8 mouse cellular contexts compared by ENCODE assay signal in genomic region chr16:92301412-92301806, GRCm38 (mm10). TPM values are rescaled to one million over a fixed set of nuclear protein-coding genes. Genes with fewer than 3 reads are reported as not detected.
A peak's percentile ranks its signal among the peaks of the same experiment; 100 is the strongest.
DNase-seq lines count a peak whose midpoint lies in the region; ATAC-seq and TF ChIP-seq lines count a peak whose summit lies in the region.

No protein-coding gene starts in this region.

- no peak for TF ChIP-seq CTCF in midbrain, postnatal 0 days (IDR thresholded peaks at IDR 0.05)

- peak overlapping the region; percentile 73 for H3K4me3 ChIP-seq in limb, embryonic 13.5 days
- peak overlapping the region; percentile 67 for H3K4me3 ChIP-seq in midbrain, postnatal 0 days (ENCODE audit: low read depth, low read length)

- H3K9ac ChIP-seq in limb, embryonic 13.5 days: peak overlapping the region; percentile 82
- peak overlapping the region; percentile 72 for H3K9ac ChIP-seq in midbrain, postnatal 0 days (replicated peaks; ENCODE audit: low read length, poor library complexity, severe bottlenecking)

- H3K4me1 ChIP-seq in limb, embryonic 13.5 days: peaks cover 28% of the 10 kb centered on the region
- peaks cover 10% of the 10 kb centered on the region; the same call in 1 of the 2 replicates for H3K4me1 ChIP-seq in midbrain, postnatal 0 days (ENCODE audit: insufficient read depth, low read length)

- DNase-seq in embryo, embryonic 10 days (ENCODE audit: low spot score): peak; percentile 27
- no peak for DNase-seq in embryo, embryonic 9.5 days (ENCODE audit: extremely low spot score)
- peak; percentile 35 for DNase-seq in thymus, postnatal 14 days
- DNase-seq in thymus, postnatal 4 days: no peak
- peak; percentile 26 for DNase-seq in gastrocnemius, postnatal 14 days
- no peak for DNase-seq in midbrain, postnatal 0 days (ENCODE audit: low spot score)
- no peak for DNase-seq in left cerebral cortex, adult 9 months (ENCODE audit: low spot score in 2 of 2)

- H3K4me2 ChIP-seq in limb, embryonic 13.5 days (replicated peaks): peak overlapping the region; percentile 81
- H3K4me2 ChIP-seq in midbrain, postnatal 0 days (ENCODE audit: low read depth, low read length, poor library complexity, severe bottlenecking): peak overlapping the region; percentile 78

- H3K27me3 ChIP-seq in limb, embryonic 13.5 days: no peaks in the 10 kb centered on the region
- no peaks in the 10 kb centered on the region for H3K27me3 ChIP-seq in midbrain, postnatal 0 days (ENCODE audit: insufficient read depth, low read length)

- ATAC-seq in limb, embryonic 13.5 days (ENCODE audit: low FRiP score, low read depth): peak; percentile 72; the same call in 1 of the 2 replicates
- peak; percentile 55 for ATAC-seq in midbrain, postnatal 0 days (ENCODE audit: low FRiP score)

- under 1% methylated on average over 12 of the region's 12 CpGs for WGBS in limb, embryonic 13.5 days
- WGBS in midbrain, postnatal 0 days: under 1% methylated on average over 12 of the region's 12 CpGs

- peak overlapping the region; percentile 74 for H3K27ac ChIP-seq in limb, embryonic 13.5 days
- peak overlapping the region; percentile 80 for H3K27ac ChIP-seq in midbrain, postnatal 0 days (ENCODE audit: low read depth, low read length)

- no peaks in the 10 kb centered on the region for H3K9me3 ChIP-seq in limb, embryonic 13.5 days
- H3K9me3 ChIP-seq in midbrain, postnatal 0 days (ENCODE audit: low read length): no peaks in the 10 kb centered on the region

- intact Hi-C loops in gastrocnemius, postnatal 14 days (cut with DNase I; ENCODE audit: low total_unique reads): no loop called here

- H3K36me3 ChIP-seq in limb, embryonic 13.5 days: peaks cover 12% of the 10 kb centered on the region
- peaks cover 11% of the 10 kb centered on the region; the same call in 1 of the 2 replicates for H3K36me3 ChIP-seq in midbrain, postnatal 0 days (ENCODE audit: insufficient read depth, low read length)

RNA-seq across cellular contexts. Expression of gene Smim11, which starts 0.3 kb away (rescaled TPM):
- 10 to 100 TPM; 52.0 to 65.5 TPM for total RNA-seq in gastrocnemius, postnatal 14 days (2021)
- 144 and 145 TPM in 2 replicates for polyA plus RNA-seq in limb, embryonic 13.5 days (2015; fragmentation: Nextera tagmentation; extraction: Ambion mirVana)
- 6.8 and 30.2 TPM in 2 replicates for total RNA-seq in midbrain, postnatal 0 days (2014; rRNA removed)
- 41.6 and 44.9 TPM in 2 replicates for polyA plus RNA-seq in midbrain, postnatal 0 days (2015; fragmentation: Nextera tagmentation; extraction: Ambion mirVana)

RNA-seq across cellular contexts. Expression of gene Kcne2, which starts 9.2 kb away (rescaled TPM):
- not detected for total RNA-seq in gastrocnemius, postnatal 14 days (2021)
- 0.09 and 0.14 TPM in 2 replicates for polyA plus RNA-seq in limb, embryonic 13.5 days (2015; fragmentation: Nextera tagmentation; extraction: Ambion mirVana)
- total RNA-seq in midbrain, postnatal 0 days (2014; rRNA removed): 1.2 and 2.0 TPM in 2 replicates
- polyA plus RNA-seq in midbrain, postnatal 0 days (2015; fragmentation: Nextera tagmentation; extraction: Ambion mirVana): 0.58 and 0.90 TPM in 2 replicates

RNA-seq across cellular contexts. Expression of gene Fam243, which starts 19.8 kb away (rescaled TPM):
- not detected for total RNA-seq in gastrocnemius, postnatal 14 days (2021)
- polyA plus RNA-seq in limb, embryonic 13.5 days (2015; fragmentation: Nextera tagmentation; extraction: Ambion mirVana): not detected in 2 replicates
- total RNA-seq in midbrain, postnatal 0 days (2014; rRNA removed): not detected in 2 replicates
- not detected in 2 replicates for polyA plus RNA-seq in midbrain, postnatal 0 days (2015; fragmentation: Nextera tagmentation; extraction: Ambion mirVana)

RNA-seq across cellular contexts. Expression of gene Kcne1, which starts 57.9 kb away (rescaled TPM):
- total RNA-seq in gastrocnemius, postnatal 14 days (2021): not detected
- 0.17 and 0.22 TPM in 2 replicates for polyA plus RNA-seq in limb, embryonic 13.5 days (2015; fragmentation: Nextera tagmentation; extraction: Ambion mirVana)
- total RNA-seq in midbrain, postnatal 0 days (2014; rRNA removed): 1.7 TPM in 1 of 2 replicates, not detected in the other
- 0.40 TPM in 1 of 2 replicates, not detected in the other for polyA plus RNA-seq in midbrain, postnatal 0 days (2015; fragmentation: Nextera tagmentation; extraction: Ambion mirVana)

Comparison
In these comparisons a context has a peak if more than half of its experiments do, and no peak if none do; other contexts are left out.
1. DNase-seq: peak in embryo, embryonic 10 days (single experiment), thymus, postnatal 14 days (single experiment) and gastrocnemius, postnatal 14 days (single experiment); none in embryo, embryonic 9.5 days (single experiment), thymus, postnatal 4 days (single experiment), midbrain, postnatal 0 days (single experiment) and left cerebral cortex, adult 9 months (0 of 2).